Mouse (Mus musculus) testis, adult 2 months (tissue): ENCODE results near the gene March11.

ENCODE experiments used
- CTCF ChIP-seq: fragments of 200-500 bp; IDR thresholded peaks from 2 replicates; pipeline ENCODE4 v1.5.1; 2012; ENCODE audit warnings: low read depth, mild to moderate bottlenecking, inconsistent platforms, low read length, moderate library complexity; ENCODE audit not compliant: control insufficient read depth, insufficient read depth, insufficient replicate concordance
- POLR2A ChIP-seq: fragments of 200-500 bp; IDR thresholded peaks from 2 replicates; pipeline ENCODE4 v1.6.1; 2012; ENCODE audit warnings: low read depth, mild to moderate bottlenecking, inconsistent platforms, low read length, moderate library complexity; ENCODE audit not compliant: control insufficient read depth

DNA sequence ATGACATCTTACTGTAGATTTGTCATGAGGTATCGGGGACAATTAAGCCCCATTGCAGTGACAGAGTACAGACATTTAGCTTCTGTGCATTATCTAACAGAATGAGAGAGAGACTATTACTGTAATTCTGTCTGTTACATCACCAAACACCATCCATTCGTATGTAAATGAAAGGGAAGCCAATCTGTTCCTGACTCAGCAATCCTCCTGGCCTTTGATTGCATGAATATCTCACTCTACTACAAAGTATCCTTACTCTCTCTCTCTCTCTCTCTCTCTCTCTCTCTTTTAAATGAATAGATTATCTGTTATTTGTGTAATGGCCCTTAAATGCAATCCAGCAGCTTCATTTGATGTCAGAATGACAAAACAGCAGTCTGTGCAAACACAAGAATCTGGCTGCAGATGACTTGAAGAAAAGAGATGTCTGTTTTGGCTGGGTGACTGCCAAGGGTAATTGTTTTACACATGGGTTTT is 32.8 kb upstream of the March11 start:
- TF ChIP-seq POLR2A (no peak), CTCF (no peak)
